Mouse (Mus musculus) gastrocnemius, adult 18-20 months (tissue): ENCODE measurements around the gene Them5. TPM values are rescaled to one million over a fixed set of nuclear protein-coding genes. Genes with fewer than 3 reads are reported as not detected.

Source experiments
- total RNA-seq, 2 experiments: library from RNA; stranded (reverse); gene quantifications; 2 replicates each; pipeline ENCODE4 v1.2.3; 2021

The Them5 gene
- total RNA-seq, 2 experiments from 2014 or later = not detected

Other genes starting within 250 kb of the Them5 start
- not detected for gene Gm10696, start 163.9 kb upstream of the Them5 start, total RNA-seq
- not detected for gene Gm5286, start 145.4 kb upstream of the Them5 start, total RNA-seq
- gene Gm4778, start 78.1 kb upstream of the Them5 start, total RNA-seq = not detected
- 1 to 10 TPM; 6.7 TPM for gene Them4, start 32.0 kb upstream of the Them5 start, total RNA-seq
- not detected for gene C2cd4d, start 20.3 kb downstream of the Them5 start, total RNA-seq
- gene Rorc, start 30.7 kb downstream of the Them5 start, total RNA-seq = 100 to 1,000 TPM in 1 of 2 experiments, 10 to 100 TPM in 1; 99.4 to 107 TPM
- under 1 TPM; 0.25 to 0.28 TPM for gene Lingo4, start 56.4 kb downstream of the Them5 start, total RNA-seq
- 1 to 10 TPM; 5.2 to 7.0 TPM for gene Tdrkh, start 71.2 kb downstream of the Them5 start, total RNA-seq
- 10 to 100 TPM; 30.0 to 33.8 TPM for gene Mrpl9, start 101.2 kb downstream of the Them5 start, total RNA-seq
- not detected for gene Oaz3, start 101.8 kb downstream of the Them5 start, total RNA-seq
- not detected for gene Celf3, start 136.2 kb downstream of the Them5 start, total RNA-seq
- 10 to 100 TPM; 12.9 to 13.0 TPM for gene Riiad1, start 138.2 kb downstream of the Them5 start, total RNA-seq
- 10 to 100 TPM; 32.5 to 38.7 TPM for gene Snx27, start 240.6 kb downstream of the Them5 start, total RNA-seq